Comparison of ENCODE assay signal across 34 mouse cellular contexts in the genomic region with DNA sequence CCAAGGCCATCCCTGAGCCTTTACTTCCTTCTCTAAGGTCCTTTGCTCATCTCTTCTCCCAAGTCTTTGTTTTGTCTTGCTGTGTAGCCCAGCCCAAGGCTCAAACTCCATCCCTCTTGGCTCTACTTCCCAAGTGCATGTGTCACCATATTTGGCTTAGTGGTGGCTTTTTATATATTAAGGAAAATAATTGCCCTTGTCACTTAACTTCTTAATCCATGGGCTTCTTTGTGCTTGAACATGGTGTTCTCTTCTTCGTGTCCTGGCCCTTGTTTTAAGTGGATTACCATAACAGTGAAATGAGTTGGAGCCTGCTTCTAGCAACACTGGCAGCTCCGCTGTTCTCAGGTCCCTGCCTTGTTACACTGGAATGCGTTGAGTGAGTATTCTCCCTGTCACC. TPM values are rescaled to one million over a fixed set of nuclear protein-coding genes. Genes with fewer than 3 reads are reported as not detected.
"Had no signal": no experiment of that assay in that cellular context is flagged by ENCODE, and none has a peak within 500 bp of the region (broad histone marks: within the 10 kb centered on the region; RNA-seq: fewer than 3 reads in every experiment).

No protein-coding gene starts in this region.

- H3K4me1 ChIP-seq: limb, embryonic 15.5 days had no signal

- H3K27me3 ChIP-seq: limb, embryonic 12.5 days; limb, embryonic 13.5 days; limb, embryonic 15.5 days; liver, embryonic 12.5 days; liver, embryonic 13.5 days; liver, embryonic 15.5 days; lung, embryonic 15.5 days; megakaryocyte, embryonic 14.5 days; midbrain, embryonic 12.5 days; midbrain, embryonic 13.5 days; midbrain, embryonic 15.5 days; neural tube, embryonic 12.5 days; neural tube, embryonic 13.5 days had no signal

- H3K36me3 ChIP-seq: lung, embryonic 15.5 days; midbrain, embryonic 15.5 days; neural tube, embryonic 12.5 days had no signal

- H3K4me3 ChIP-seq: limb, embryonic 10.5 days; limb, embryonic 12.5 days; limb, embryonic 13.5 days; limb, embryonic 15.5 days; liver, embryonic 12.5 days; liver, embryonic 13.5 days; liver, embryonic 15.5 days; lung, embryonic 15.5 days; megakaryocyte, embryonic 14.5 days; midbrain, embryonic 10.5 days; midbrain, embryonic 12.5 days; midbrain, embryonic 13.5 days; midbrain, embryonic 15.5 days; myocyte; neural tube, embryonic 12.5 days; neural tube, embryonic 13.5 days had no signal

- H3K27ac ChIP-seq: limb, embryonic 10.5 days; limb, embryonic 12.5 days; limb, embryonic 13.5 days; limb, embryonic 15.5 days; liver, embryonic 12.5 days; liver, embryonic 13.5 days; liver, embryonic 14.5 days; liver, embryonic 15.5 days; lung, embryonic 15.5 days; macrophage; midbrain, embryonic 10.5 days; midbrain, embryonic 12.5 days; midbrain, embryonic 13.5 days; midbrain, embryonic 15.5 days; neural tube, embryonic 12.5 days; neural tube, embryonic 13.5 days had no signal

- H3K9ac ChIP-seq: limb, embryonic 12.5 days; limb, embryonic 13.5 days; limb, embryonic 15.5 days; liver, embryonic 12.5 days; liver, embryonic 13.5 days; liver, embryonic 14.5 days; liver, embryonic 15.5 days; liver, postnatal 0 days; lung, embryonic 14.5 days; lung, embryonic 15.5 days; midbrain, embryonic 12.5 days; midbrain, embryonic 13.5 days; midbrain, embryonic 15.5 days; neural tube, embryonic 12.5 days; neural tube, embryonic 13.5 days had no signal

- H3K4me2 ChIP-seq: limb, embryonic 12.5 days; limb, embryonic 13.5 days; limb, embryonic 15.5 days; liver, embryonic 11.5 days; liver, embryonic 12.5 days; liver, embryonic 13.5 days; liver, embryonic 15.5 days; lung, embryonic 14.5 days; lung, embryonic 15.5 days; midbrain, embryonic 11.5 days; midbrain, embryonic 12.5 days; midbrain, embryonic 13.5 days; midbrain, embryonic 15.5 days; neural tube, embryonic 12.5 days; neural tube, embryonic 13.5 days had no signal

- H3K9me3 ChIP-seq: limb, embryonic 10.5 days; limb, embryonic 12.5 days; limb, embryonic 13.5 days; limb, embryonic 15.5 days; liver, embryonic 12.5 days; liver, embryonic 13.5 days; liver, embryonic 15.5 days; lung, embryonic 15.5 days; megakaryocyte, embryonic 14.5 days; midbrain, embryonic 10.5 days; midbrain, embryonic 12.5 days; midbrain, embryonic 13.5 days; midbrain, embryonic 15.5 days; neural tube, embryonic 12.5 days; neural tube, embryonic 13.5 days had no signal

- ATAC-seq: liver, embryonic 12.5 days; liver, postnatal 0 days; lung, postnatal 0 days; midbrain, embryonic 13.5 days; midbrain, embryonic 15.5 days; midbrain, embryonic 16.5 days had no signal

- DNase-seq: left cerebral cortex, postnatal 4 days; liver; liver, embryonic 13.5 days; liver, postnatal 0 days; lung, adult 18-20 months; lung, adult 2 months; lung, embryonic 14.5 days; lung, postnatal 10 days; lung, postnatal 14 days; lung, postnatal 36 days; lung, postnatal 4 days; midbrain, embryonic 14.5 days had no signal

RNA-seq across cellular contexts. Expression of a gene that starts 47.8 kb away (rescaled TPM):
- polyA plus RNA-seq: liver, adult 2 months had no signal
